Mouse (Mus musculus) ES-Bruce4 (cell line): Measurements from ENCODE around the gene Ptpn1.

Source experiments
- CTCF ChIP-seq: IDR thresholded peaks from one replicate; pipeline ENCODE4 v1.8.1; 2011; ENCODE audit warnings: low read depth, low read length
- POLR2A ChIP-seq: IDR thresholded peaks from one replicate; pipeline ENCODE4 v1.8.1; 2011; ENCODE audit warnings: low read length; ENCODE audit not compliant: insufficient read depth

- TF ChIP-seq CTCF (no peak), POLR2A (no peak)
These were observed 31.9 kb upstream of the Ptpn1 start for GRCm38 (mm10) chr2:167899989-167900421.
